Mouse (Mus musculus) CH12.LX (cell line): ENCODE data around the gene Chaf1a.

Experiments used
- CTCF ChIP-seq, 2 experiments: IDR thresholded peaks in 1 of 2; conservative IDR thresholded peaks in 1 of 2; 2 replicates each; pipeline ENCODE4 v1.5.1; 2011 to 2012; ENCODE audit warnings: low read depth in 2 of 2, low read length in 2 of 2, improper control_type of control experiment in 1 of 2, inconsistent platforms in 1 of 2, mild to moderate bottlenecking in 1 of 2, moderate library complexity in 1 of 2
- ELF1 ChIP-seq: IDR thresholded peaks from 2 replicates; pipeline ENCODE4 v1.6.1; 2014; ENCODE audit warnings: low read depth, mild to moderate bottlenecking, inconsistent platforms, low read length, improper control_type of control experiment
- EP300 ChIP-seq: IDR thresholded peaks from 2 replicates; pipeline ENCODE4 v1.6.1; 2011; ENCODE audit warnings: low read length, improper control_type of control experiment
- JUND ChIP-seq: conservative IDR thresholded peaks from 2 replicates; pipeline ENCODE4 v1.6.1; 2011; ENCODE audit warnings: low read depth, low read length, improper control_type of control experiment
- MAX ChIP-seq: IDR thresholded peaks from 2 replicates; pipeline ENCODE4 v1.6.1; 2011; ENCODE audit warnings: low read length, improper control_type of control experiment
- POLR2A ChIP-seq: IDR thresholded peaks from 2 replicates; pipeline ENCODE4 v1.6.1; 2011; ENCODE audit warnings: low read depth, mild to moderate bottlenecking, improper control_type of control experiment, low read length
- RAD21 ChIP-seq: IDR thresholded peaks from 2 replicates; pipeline ENCODE4 v1.6.1; 2011; ENCODE audit warnings: low read depth, mild to moderate bottlenecking, low read length, improper control_type of control experiment, moderate library complexity
- UBTF ChIP-seq: IDR thresholded peaks from 2 replicates; pipeline ENCODE4 v1.6.1; 2012; ENCODE audit warnings: low read depth, mild to moderate bottlenecking, inconsistent platforms, low read length, improper control_type of control experiment, moderate library complexity
- USF2 ChIP-seq: conservative IDR thresholded peaks from 2 replicates; pipeline ENCODE4 v1.6.1; 2011; ENCODE audit warnings: low read depth, low read length, improper control_type of control experiment
- ZMIZ1 ChIP-seq: IDR thresholded peaks from 2 replicates; pipeline ENCODE4 v1.6.1; 2012; ENCODE audit warnings: low read depth, mild to moderate bottlenecking, inconsistent platforms, low read length, improper control_type of control experiment

DNA sequence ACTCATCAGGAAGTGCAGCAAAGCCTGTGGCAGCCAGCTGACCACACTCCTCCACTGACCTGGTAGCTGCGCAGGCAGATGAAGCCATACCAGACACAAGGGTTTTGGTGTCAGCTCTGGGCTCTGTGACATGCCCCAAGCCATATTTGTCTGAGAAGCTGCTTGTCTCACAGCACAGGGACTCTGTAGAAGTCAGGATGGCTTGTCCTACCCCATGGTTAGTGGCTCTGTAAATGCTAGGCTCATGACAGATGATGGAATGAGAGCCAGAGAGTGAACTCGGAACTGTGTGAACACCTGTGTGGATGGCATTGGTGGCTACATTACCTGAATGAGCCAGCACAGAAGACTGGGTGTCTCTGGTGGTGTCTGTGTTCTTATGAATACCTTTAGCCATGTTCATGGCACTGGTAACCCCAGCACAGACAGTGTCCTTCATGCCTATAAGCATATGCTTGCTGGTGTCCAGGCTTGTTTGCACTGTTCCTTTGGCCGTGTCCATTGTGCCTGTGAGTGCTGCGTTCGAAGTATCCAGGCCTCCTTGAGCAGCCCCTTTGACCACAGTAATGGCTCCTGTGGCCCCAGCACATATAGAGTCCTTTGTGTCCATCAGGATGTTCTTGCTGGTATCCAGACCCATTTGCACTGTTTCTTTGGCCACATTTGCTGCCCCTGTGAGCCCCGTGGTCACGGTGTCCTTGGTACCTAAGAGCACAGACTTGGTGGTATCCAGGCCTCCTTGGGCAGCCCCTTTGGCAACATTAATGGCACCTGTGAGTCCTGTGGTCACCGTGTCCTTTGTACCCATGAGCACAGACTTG is 63.4 kb downstream of the Chaf1a start:
- no peak for TF ChIP-seq UBTF
- TF ChIP-seq USF2, result no peak
- no peak for TF ChIP-seq CTCF (conservative IDR thresholded peaks at IDR 0.05 in 1 of 2, IDR thresholded peaks at IDR 0.05 in 1 of 2; ENCODE audit: low read depth in 2 of 2, low read length in 2 of 2)
- TF ChIP-seq ELF1, result no peak
- no peak for TF ChIP-seq POLR2A
- no peak for TF ChIP-seq ZMIZ1
- no peak for TF ChIP-seq MAX
- no peak for TF ChIP-seq EP300
- no peak for TF ChIP-seq RAD21
- TF ChIP-seq JUND, result no peak
